Mouse (Mus musculus) stomach, postnatal 0 days (tissue): ENCODE measurements at regions not wholly inside any gene's neighbourhood (a gene's known extent, or its start where the extent isn't known, plus 50 kb on each side); places are given as distances from the start of the nearest gene placed in this dataset.

Source experiments
- CTCF ChIP-seq: IDR thresholded peaks from 2 replicates; pipeline ENCODE4 v1.5.1; 2016; ENCODE audit warnings: antibody characterized with exemption, low read depth, mild to moderate bottlenecking, moderate library complexity
- EP300 ChIP-seq: optimal IDR thresholded peaks from 2 replicates; pipeline ENCODE3; 2016; ENCODE audit warnings: antibody characterized with exemption

- TF ChIP-seq EP300 (no peak), CTCF (no peak)
These were observed 253.3 kb upstream of the Ptbp2 start for GRCm38 (mm10) chr3:120037526-120037925.
